Comparison of ENCODE assay signal across 28 mouse cellular contexts in genomic region chr4:143414121-143414520, GRCm38 (mm10). TPM values are rescaled to one million over a fixed set of nuclear protein-coding genes. Genes with fewer than 3 reads are reported as not detected.
DNase-seq lines count a peak whose midpoint lies in the region; ATAC-seq and TF ChIP-seq lines count a peak whose summit lies in the region.
"Had no signal": no experiment of that assay in that cellular context is flagged by ENCODE, and none has a peak within 500 bp of the region (broad histone marks: within the 10 kb centered on the region; RNA-seq: fewer than 3 reads in every experiment).

No protein-coding gene starts in this region.

- intact Hi-C loops in heart, adult 2 months (cut with DNase I): no loop called here

- H3K27me3 ChIP-seq in heart, embryonic 11.5 days (ENCODE audit: control insufficient read depth, insufficient read depth, low read length): no peaks in the 10 kb centered on the region
- H3K27me3 ChIP-seq in heart, adult 2 months (ENCODE audit: control insufficient read depth, insufficient read depth, low read length): no peaks in the 10 kb centered on the region
- H3K27me3 ChIP-seq: embryonic facial prominence, embryonic 12.5 days; forebrain, embryonic 13.5 days; forebrain, embryonic 15.5 days; Patski had no signal

- WGBS in heart, embryonic 11.5 days (ENCODE audit: insufficient replicate concordance): 88% methylated on average over 3 of the region's 3 CpGs
- over 99% methylated on average over 3 of the region's 3 CpGs for WGBS in heart, adult 2 months

- TF ChIP-seq CTCF in heart, adult 2 months (IDR thresholded peaks at IDR 0.05): no peak

- TF ChIP-seq POLR2A in heart, adult 2 months (IDR thresholded peaks at IDR 0.05; ENCODE audit: insufficient read depth, low read depth, low read length): no peak

- no peaks in the 10 kb centered on the region for H3K4me1 ChIP-seq in heart, embryonic 11.5 days (ENCODE audit: control insufficient read depth, insufficient read depth, low read length)
- peaks cover 3% of the 10 kb centered on the region; the same call in 1 of the 2 replicates for H3K4me1 ChIP-seq in heart, adult 2 months (ENCODE audit: control insufficient read depth, insufficient read depth, low read length)
- H3K4me1 ChIP-seq: embryonic facial prominence, embryonic 12.5 days had no signal

- no peak for ATAC-seq in heart, embryonic 11.5 days (replicated peaks; ENCODE audit: insufficient number of reproducible peaks, low FRiP score, low TSS enrichment)
- ATAC-seq: activated CD4-positive, CD25-positive, alpha-beta regulatory T cell, adult 4 months; forebrain, embryonic 13.5 days; forebrain, embryonic 15.5 days; forebrain, postnatal 0 days; Patski had no signal

- no peaks in the 10 kb centered on the region for H3K79me2 ChIP-seq in heart, adult 2 months (replicated peaks; ENCODE audit: control insufficient read depth, insufficient read depth, low read length)

- H3K9me3 ChIP-seq in heart, embryonic 11.5 days (replicated peaks; ENCODE audit: control insufficient read depth, low read length): no peaks in the 10 kb centered on the region
- H3K9me3 ChIP-seq: forebrain, embryonic 13.5 days; forebrain, embryonic 15.5 days; G1E had no signal

- TF ChIP-seq EP300 in heart, adult 2 months (IDR thresholded peaks at IDR 0.05; ENCODE audit: insufficient read depth, low read depth, low read length): no peak

- H3K4me3 ChIP-seq in heart, embryonic 11.5 days (ENCODE audit: low read depth, low read length): no peak overlapping the region
- H3K4me3 ChIP-seq in heart, adult 2 months: no peak overlapping the region
- H3K4me3 ChIP-seq: embryonic facial prominence, embryonic 10.5 days; embryonic facial prominence, embryonic 12.5 days; forebrain, embryonic 13.5 days; forebrain, embryonic 15.5 days had no signal

- peaks cover 33% of the 10 kb centered on the region for H3K36me3 ChIP-seq in heart, embryonic 11.5 days (ENCODE audit: control insufficient read depth, insufficient read depth, low read length)
- H3K36me3 ChIP-seq in heart, adult 2 months (ENCODE audit: control insufficient read depth, insufficient read depth, low read length): peaks cover 14% of the 10 kb centered on the region

- DNase-seq in heart, adult 11 months: peak; percentile 61
- DNase-seq in ES-CJ7 (ENCODE audit: low read depth, low spot score) (peak; percentile 91), R1 (ENCODE audit: low read depth, low spot score) (peak; percentile 97)
- no peak for DNase-seq in embryo, embryonic 10.5 days (ENCODE audit: low spot score)
- no peak for DNase-seq in heart, adult 2 months
- no peak for DNase-seq in lung, postnatal 36 days
- DNase-seq: adrenal gland, adult 8-10 months; adrenal gland, postnatal 14 days; adrenal gland, postnatal 36 days; cerebellum, adult 11-12 months; cerebellum, adult 2 months; cerebellum, postnatal 14 days; embryo, embryonic 11 days; forebrain, postnatal 0 days had no signal

- no peak overlapping the region for H3K4me2 ChIP-seq in heart, embryonic 11.5 days
- H3K4me2 ChIP-seq: embryonic facial prominence, embryonic 12.5 days; forebrain, embryonic 13.5 days; forebrain, embryonic 15.5 days had no signal

- H3K9ac ChIP-seq in heart, embryonic 11.5 days (ENCODE audit: low read depth, low read length): no peak overlapping the region
- H3K9ac ChIP-seq in heart, adult 2 months (ENCODE audit: low read depth, low read length): no peak overlapping the region
- H3K9ac ChIP-seq: embryonic facial prominence, embryonic 12.5 days; forebrain, embryonic 13.5 days; forebrain, embryonic 15.5 days; forebrain, postnatal 0 days had no signal

- no peak overlapping the region for H3K27ac ChIP-seq in heart, embryonic 11.5 days (ENCODE audit: low read depth, low read length)
- H3K27ac ChIP-seq in heart, adult 2 months: no peak overlapping the region
- H3K27ac ChIP-seq: embryonic facial prominence, embryonic 10.5 days; embryonic facial prominence, embryonic 12.5 days; forebrain, embryonic 13.5 days; forebrain, embryonic 15.5 days had no signal

RNA-seq across cellular contexts. Expression of gene Pramef8, which starts 1.9 kb away (rescaled TPM):
- polyA plus RNA-seq in heart, embryonic 11.5 days (2014; fragmentation: Nextera tagmentation; extraction: Ambion mirVana): 13.6 and 13.7 TPM in 2 replicates
- total RNA-seq in heart, adult 2 months (2021): 1 to 10 TPM; 8.0 to 8.4 TPM
- polyA plus RNA-seq in heart, adult 2 months (2012; rRNA removed): 4.1 and 10.9 TPM in 2 replicates

RNA-seq across cellular contexts. Expression of gene Pramel1, which starts 19.9 kb away (rescaled TPM):
- not detected in 2 replicates for polyA plus RNA-seq in heart, embryonic 11.5 days (2014; fragmentation: Nextera tagmentation; extraction: Ambion mirVana)
- not detected for total RNA-seq in heart, adult 2 months (2021)
- polyA plus RNA-seq in heart, adult 2 months (2012; rRNA removed): not detected in 2 replicates
- total RNA-seq: adrenal gland, adult 18-20 months; adrenal gland, adult 8-10 months; adrenal gland, postnatal 14 days; adrenal gland, postnatal 36 days; forebrain, postnatal 0 days; G1E had no signal
- polyA plus RNA-seq: activated CD4-positive, CD25-positive, alpha-beta regulatory T cell, adult 4 months; C2C12; embryonic facial prominence, embryonic 10.5 days; embryonic facial prominence, embryonic 12.5 days; embryonic facial prominence, embryonic 14.5 days; forebrain, embryonic 11.5 days; forebrain, embryonic 13.5 days; forebrain, embryonic 15.5 days; forebrain, postnatal 0 days; G1E; Patski had no signal

RNA-seq across cellular contexts. Expression of gene Oog4, which starts 36.0 kb away (rescaled TPM):
- not detected in 2 replicates for polyA plus RNA-seq in heart, embryonic 11.5 days (2014; fragmentation: Nextera tagmentation; extraction: Ambion mirVana)
- total RNA-seq in heart, adult 2 months (2021): not detected
- polyA plus RNA-seq in heart, adult 2 months (2012; rRNA removed): not detected in 2 replicates
- total RNA-seq: adrenal gland, adult 18-20 months; adrenal gland, adult 8-10 months; adrenal gland, postnatal 14 days; adrenal gland, postnatal 36 days; forebrain, postnatal 0 days had no signal
- polyA plus RNA-seq: C2C12; cerebellum, adult 2 months; cortical plate, adult 2 months; embryonic facial prominence, embryonic 10.5 days; embryonic facial prominence, embryonic 12.5 days; embryonic facial prominence, embryonic 14.5 days; forebrain, embryonic 11.5 days; forebrain, embryonic 13.5 days; forebrain, embryonic 15.5 days; forebrain, postnatal 0 days; frontal cortex, adult 2 months; G1E; Patski had no signal

Comparison
In these comparisons a context has a peak if more than half of its experiments do, and no peak if none do; other contexts are left out.
1. DNase-seq: peak in heart, adult 11 months (single experiment), ES-CJ7 (single experiment) and R1 (single experiment); none in embryo, embryonic 10.5 days (single experiment), heart, adult 2 months (0 of 2) and lung, postnatal 36 days (single experiment).